Mouse (Mus musculus): ENCODE results near the gene Ugt1a1. TPM values are rescaled to one million over a fixed set of nuclear protein-coding genes. Genes with fewer than 3 reads are reported as not detected.

Gene Ugt1a1
- polyA plus RNA-seq, 1 experiment = 64.4 TPM

GRCm38 (mm10) chr1:88232664-88233380 is 21.1 kb downstream of the Ugt1a1 start:
- 48% methylated on average over 3 of the region's 3 CpGs for WGBS

GRCm38 (mm10) chr1:88233421-88234247 is 21.9 kb downstream of the Ugt1a1 start:
- 66% methylated on average over 14 of the region's 14 CpGs for WGBS
- no peak for DNase-seq (ENCODE audit: low read depth, low spot score)

More at GRCm38 (mm10) chr1:88232664-88233380, 21.1 kb downstream of the Ugt1a1 start:
- no peak for DNase-seq (ENCODE audit: low read depth, low spot score)

GRCm38 (mm10) chr1:88234248-88234610 is 22.5 kb downstream of the Ugt1a1 start:
- DNase-seq (ENCODE audit: low read depth, low spot score) = no peak
- WGBS = 68% methylated on average over 4 of the region's 4 CpGs

GRCm38 (mm10) chr1:88234646-88235045 is 22.9 kb downstream of the Ugt1a1 start:
- 37% methylated on average over 5 of the region's 5 CpGs for WGBS

GRCm38 (mm10) chr1:88235046-88235893 is 23.5 kb downstream of the Ugt1a1 start:
- WGBS = 67% methylated on average over 11 of the region's 11 CpGs
- DNase-seq (ENCODE audit: low read depth, low spot score) = no peak

More at GRCm38 (mm10) chr1:88234646-88235045, 22.9 kb downstream of the Ugt1a1 start:
- no peak for DNase-seq (ENCODE audit: low read depth, low spot score)

- no peak for DNase-seq (ENCODE audit: low read depth, low spot score)
Observed at GRCm38 (mm10) chr1:88235894-88236415, 24.2 kb downstream of the Ugt1a1 start.

GRCm38 (mm10) chr1:88237311-88237710 is 25.6 kb downstream of the Ugt1a1 start:
- DNase-seq (ENCODE audit: low read depth, low spot score) = no peak
- WGBS = 61% methylated on average over 5 of the region's 5 CpGs

More at GRCm38 (mm10) chr1:88235894-88236415, 24.2 kb downstream of the Ugt1a1 start:
- WGBS = 58% methylated on average over 4 of the region's 4 CpGs

GRCm38 (mm10) chr1:88238771-88239170 is 27.0 kb downstream of the Ugt1a1 start:
- DNase-seq (ENCODE audit: low read depth, low spot score) = no peak
- WGBS = 77% methylated on average over 6 of the region's 6 CpGs

- no peak for DNase-seq (ENCODE audit: low read depth, low spot score)
- 68% methylated on average over 5 of the region's 5 CpGs for WGBS
Observed at GRCm38 (mm10) chr1:88240072-88240471, 28.3 kb downstream of the Ugt1a1 start.

- DNase-seq (ENCODE audit: low read depth, low spot score) = no peak
- WGBS = 73% methylated on average over 4 of the region's 4 CpGs
Observed at GRCm38 (mm10) chr1:88240579-88240978, 28.8 kb downstream of the Ugt1a1 start.

GRCm38 (mm10) chr1:88243861-88244260 is 32.1 kb downstream of the Ugt1a1 start:
- 67% methylated on average over 5 of the region's 5 CpGs for WGBS
- DNase-seq (ENCODE audit: low read depth, low spot score) = no peak

GRCm38 (mm10) chr1:88245881-88246280 is 34.1 kb downstream of the Ugt1a1 start:
- WGBS = 76% methylated on average over 6 of the region's 6 CpGs
- no peak for DNase-seq (ENCODE audit: low read depth, low spot score)

GRCm38 (mm10) chr1:88246386-88246785 is 34.6 kb downstream of the Ugt1a1 start:
- WGBS = 44% methylated on average over 6 of the region's 6 CpGs

GRCm38 (mm10) chr1:88247660-88248059 is 35.9 kb downstream of the Ugt1a1 start:
- 39% methylated on average over 2 of the region's 2 CpGs for WGBS
- no peak for DNase-seq (ENCODE audit: low read depth, low spot score)

More at GRCm38 (mm10) chr1:88246386-88246785, 34.6 kb downstream of the Ugt1a1 start:
- DNase-seq (ENCODE audit: low read depth, low spot score) = no peak

GRCm38 (mm10) chr1:88248658-88249057 is 36.9 kb downstream of the Ugt1a1 start:
- 54% methylated on average over 4 of the region's 4 CpGs for WGBS
- no peak for DNase-seq (ENCODE audit: low read depth, low spot score)

GRCm38 (mm10) chr1:88249596-88249995 is 37.8 kb downstream of the Ugt1a1 start:
- DNase-seq (ENCODE audit: low read depth, low spot score) = no peak
- WGBS = 80% methylated on average over 7 of the region's 7 CpGs

GRCm38 (mm10) chr1:88250023-88250422 is 38.3 kb downstream of the Ugt1a1 start:
- DNase-seq (ENCODE audit: low read depth, low spot score) = no peak
- 83% methylated on average over 5 of the region's 5 CpGs for WGBS

- no peak for DNase-seq (ENCODE audit: low read depth, low spot score)
- 64% methylated on average over 8 of the region's 8 CpGs for WGBS
Observed at GRCm38 (mm10) chr1:88253106-88253505, 41.3 kb downstream of the Ugt1a1 start.

- peak; percentile 47 for DNase-seq (ENCODE audit: low read depth, low spot score)
- 66% methylated on average over 6 of the region's 6 CpGs for WGBS
Observed at GRCm38 (mm10) chr1:88253540-88253939, 41.8 kb downstream of the Ugt1a1 start.

Measured in large intestine, adult 2 months (tissue).